Mouse (Mus musculus) cerebellum, adult 2 months (tissue): ENCODE measurements around the gene Shf. TPM values are rescaled to one million over a fixed set of nuclear protein-coding genes. Genes with fewer than 3 reads are reported as not detected.
"Not testable (repeated sequence)": the region's sequence is repeated elsewhere in the genome, so short reads cannot be mapped to it uniquely, and the experiment has no call there.

Source experiments
- DNase-seq, 2 experiments: peaks; one replicate each; pipeline ENCODE4 v3.0.0; 2021
- H3K27ac ChIP-seq: fragments of 200-500 bp; 2 replicates; pipeline ENCODE4 v1.5.1; 2012; ENCODE audit warnings: low read length, control low read depth, inconsistent platforms; ENCODE audit not compliant: insufficient read depth
- H3K27me3 ChIP-seq: fragments of 200-500 bp; 2 replicates; pipeline ENCODE4 v1.6.1; 2012; ENCODE audit warnings: inconsistent platforms, mild to moderate bottlenecking, low read length, moderate library complexity; ENCODE audit not compliant: control insufficient read depth, insufficient read depth
- H3K4me1 ChIP-seq: fragments of 200-500 bp; 2 replicates; pipeline ENCODE4 v1.6.1; 2011; ENCODE audit warnings: low read length; ENCODE audit not compliant: control insufficient read depth, insufficient read depth
- H3K4me3 ChIP-seq: fragments of 200-500 bp; replicated peaks from 2 replicates; pipeline ENCODE3; 2011; ENCODE audit warnings: mild to moderate bottlenecking, low read depth, low read length, control low read depth; ENCODE audit not compliant: insufficient read depth
- CTCF ChIP-seq: fragments of 200-500 bp; IDR thresholded peaks from 2 replicates; pipeline ENCODE4 v1.5.1; 2011; ENCODE audit warnings: low read depth, mild to moderate bottlenecking, control low read depth, low read length, moderate library complexity, borderline replicate concordance; ENCODE audit not compliant: insufficient read depth
- POLR2A ChIP-seq: fragments of 200-500 bp; IDR thresholded peaks from 2 replicates; pipeline ENCODE4 v1.6.1; 2011; ENCODE audit warnings: low read length, control low read depth, borderline replicate concordance; ENCODE audit not compliant: insufficient read depth
- WGBS: fragments of 180-500 bp; shearing (Covaris S2); methylation state at CpG from one replicate; pipeline ENCODE4 v1.1.7; 2018; 5-methylcytosine and 5-hydroxymethylcytosine counted together
- polyA plus RNA-seq: library from polyadenylated mRNA; depleted of rRNA; stranded (reverse); fragments of >200 nt; gene quantifications from 2 replicates; pipeline ENCODE4 v1.2.3, GENCODE M21; 2012

Shf gene
- polyA plus RNA-seq, 1 experiment = 344 TPM

DNA sequence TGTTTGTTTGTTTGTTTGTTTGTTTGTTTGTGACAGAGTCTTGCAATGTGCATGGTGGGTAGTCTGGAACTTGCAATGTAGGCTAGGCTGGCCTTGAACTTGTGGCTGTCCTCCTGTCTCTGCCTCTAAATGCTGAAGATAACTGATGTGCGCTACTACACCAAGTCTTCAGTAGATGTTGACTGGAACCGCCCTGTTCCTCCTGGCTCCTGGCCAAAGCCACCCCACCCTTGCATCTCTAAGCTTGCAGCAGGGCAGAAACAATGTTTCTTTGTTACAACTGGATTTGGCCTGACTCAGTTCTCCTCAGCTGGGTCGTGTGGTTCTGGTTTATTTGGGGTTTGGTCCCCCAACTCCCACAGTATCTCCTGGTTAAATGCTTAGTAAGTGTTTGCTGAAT, 34.8 kb downstream of the Shf start:
- no peak overlapping the region for H3K4me3 ChIP-seq
- no peak overlapping the region for H3K27ac ChIP-seq
- TF ChIP-seq CTCF (no peak), POLR2A (no peak)
- 30% methylated on average over 3 of the region's 3 CpGs for WGBS
- no peaks in the 10 kb centered on the region; the same call in 1 of the 2 replicates for H3K27me3 ChIP-seq
- no peaks in the 10 kb centered on the region for H3K4me1 ChIP-seq
- DNase-seq = no peak

DNA sequence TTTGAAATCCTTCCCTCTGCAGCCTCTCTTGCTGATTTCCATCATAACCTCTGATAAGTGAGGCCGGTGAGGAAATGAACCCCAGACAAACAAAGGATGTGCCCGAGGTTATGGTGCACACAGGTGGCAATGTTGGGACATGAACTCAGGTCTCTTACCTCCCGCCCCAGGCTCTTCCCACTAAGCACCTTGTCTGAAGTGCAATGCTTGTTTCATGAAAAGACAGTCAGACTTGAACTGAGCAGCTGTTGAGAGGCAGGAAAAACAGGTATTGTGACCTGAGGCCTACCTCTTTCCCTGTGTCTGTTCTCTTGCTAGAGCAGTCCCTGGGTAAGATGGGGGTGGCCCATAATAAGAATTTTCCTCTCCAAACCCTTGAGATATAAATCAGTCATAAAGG, 36.7 kb downstream of the Shf start:
- Histone ChIP-seq H3K4me3 (no peak overlapping the region), H3K27me3 (no peaks in the 10 kb centered on the region), H3K4me1 (no peaks in the 10 kb centered on the region), H3K27ac (no peak overlapping the region)
- no peak for TF ChIP-seq POLR2A
- no peak for TF ChIP-seq CTCF
- WGBS = 91% methylated on average over 3 of the region's 3 CpGs
- DNase-seq = no peak

DNA sequence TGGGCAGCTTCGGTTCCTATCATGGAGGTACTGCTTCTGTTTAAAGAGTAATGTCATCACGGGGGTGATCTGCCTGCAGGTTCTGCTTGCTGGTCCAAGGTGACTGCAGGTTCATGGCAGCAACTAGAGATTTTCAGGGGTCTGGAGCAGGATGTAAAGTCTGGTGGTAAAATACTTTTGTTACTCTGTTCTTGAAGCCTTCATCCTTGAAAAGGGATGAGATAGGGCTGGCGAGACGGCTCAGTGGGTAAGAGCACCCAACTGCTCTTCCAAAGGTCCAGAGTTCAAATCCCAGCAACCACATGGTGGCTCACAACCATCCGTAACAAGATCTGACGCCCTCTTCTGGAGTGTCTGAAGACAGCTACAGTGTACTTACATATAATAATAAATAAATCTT, 38.6 kb downstream of the Shf start:
- not testable (repeated sequence) for DNase-seq, H3K4me3 ChIP-seq, H3K4me1 ChIP-seq, H3K27ac ChIP-seq, H3K27me3 ChIP-seq
- 83% methylated on average over 6 of the region's 6 CpGs for WGBS

DNA sequence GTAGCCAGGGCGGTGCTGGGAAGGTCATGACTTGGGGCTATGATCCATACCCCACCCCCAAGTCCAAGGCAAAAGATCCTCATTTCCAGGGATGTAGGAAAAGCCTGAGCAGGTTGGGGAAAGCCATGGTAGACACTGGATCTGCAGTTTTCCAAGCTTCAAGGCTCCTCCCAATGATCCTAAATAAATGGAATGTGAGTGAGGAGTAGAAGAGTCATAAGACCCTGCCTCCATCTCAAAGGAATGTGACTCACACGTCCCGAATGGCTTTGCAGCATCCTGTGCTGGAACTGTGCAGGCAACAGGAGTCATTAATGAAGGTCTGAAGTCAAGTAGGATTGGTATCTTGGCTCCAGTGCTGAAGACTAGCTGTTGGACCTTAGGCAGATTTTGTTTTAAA, 41.0 kb downstream of the Shf start:
- no peak overlapping the region for H3K27ac ChIP-seq
- no peak for TF ChIP-seq CTCF
- TF ChIP-seq POLR2A = no peak
- no peak overlapping the region for H3K4me3 ChIP-seq
- H3K4me1 ChIP-seq = no peaks in the 10 kb centered on the region
- no peak for DNase-seq
- 84% methylated on average over 3 of the region's 3 CpGs for WGBS
- no peaks in the 10 kb centered on the region for H3K27me3 ChIP-seq

DNA sequence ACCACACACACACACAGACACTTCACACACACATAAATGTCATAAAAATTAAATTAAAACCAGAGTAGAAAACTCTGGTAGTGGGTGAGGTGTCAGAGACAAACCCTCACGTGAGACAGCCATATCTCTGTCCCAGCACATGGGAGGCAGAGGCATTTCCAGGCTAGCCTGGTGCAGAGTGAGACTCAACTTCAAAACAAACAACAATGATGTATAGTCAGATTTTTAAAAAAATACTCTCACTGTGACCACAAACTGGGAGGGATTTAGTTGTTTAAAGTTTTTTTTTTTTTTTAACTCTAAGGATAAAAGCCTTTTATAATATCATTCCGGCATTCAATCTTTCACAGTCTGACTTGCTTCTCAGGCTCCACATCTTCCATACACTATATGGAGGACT, 43.6 kb downstream of the Shf start:
- Histone ChIP-seq H3K27me3 (no peaks in the 10 kb centered on the region), H3K27ac (no peak overlapping the region), H3K4me3 (no peak overlapping the region), H3K4me1 (no peaks in the 10 kb centered on the region)
- no peak for TF ChIP-seq CTCF
- TF ChIP-seq POLR2A = no peak
- WGBS = 74% methylated on average over 2 of the region's 2 CpGs
- DNase-seq = no peak

DNA sequence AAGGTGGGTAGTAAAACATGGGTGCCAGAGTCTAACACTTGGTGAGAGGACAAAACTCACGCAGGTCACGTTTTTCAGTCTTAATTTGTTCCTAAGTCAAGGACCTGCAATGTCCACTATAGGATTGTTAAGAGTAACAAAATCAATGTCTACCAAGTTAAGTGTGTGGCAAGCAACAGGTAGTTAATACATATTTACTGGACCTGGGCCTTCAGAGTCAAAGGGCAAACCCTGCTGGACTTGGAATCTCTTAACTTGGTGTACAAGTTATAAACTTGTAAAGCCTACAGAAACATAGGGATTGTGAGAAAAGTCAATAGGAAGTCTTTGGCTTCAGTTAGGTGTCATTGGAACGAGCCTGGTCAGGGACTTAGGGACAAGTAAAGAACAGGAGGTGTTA, 44.4 kb downstream of the Shf start:
- 65% methylated on average over 3 of the region's 3 CpGs for WGBS
- no peak for TF ChIP-seq POLR2A
- no peak for TF ChIP-seq CTCF
- DNase-seq = no peak
- H3K4me3 ChIP-seq = no peak overlapping the region
- H3K4me1 ChIP-seq = no peaks in the 10 kb centered on the region
- H3K27ac ChIP-seq = no peak overlapping the region
- no peaks in the 10 kb centered on the region for H3K27me3 ChIP-seq

DNA sequence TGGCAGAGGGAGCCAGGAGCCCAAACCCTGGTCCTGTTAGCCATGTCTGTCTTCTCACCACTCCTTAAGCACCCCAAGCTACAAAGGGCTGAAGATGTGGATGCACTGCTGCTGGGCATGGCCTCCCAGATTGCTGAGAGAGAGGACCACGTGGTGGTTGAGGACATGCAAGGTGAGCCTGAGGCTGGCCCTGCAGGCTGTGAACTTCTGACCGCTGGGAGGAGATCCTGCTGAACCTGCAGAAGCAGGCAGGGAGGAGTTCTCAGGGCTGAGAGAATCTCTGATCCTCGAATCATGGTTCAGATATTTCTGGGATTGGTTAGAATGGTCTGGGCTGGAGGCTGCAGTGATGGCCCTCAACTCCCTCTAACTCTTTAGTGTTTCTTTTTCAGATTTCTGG, 45.0 kb downstream of the Shf start:
- H3K27me3 ChIP-seq = no peaks in the 10 kb centered on the region

DNA sequence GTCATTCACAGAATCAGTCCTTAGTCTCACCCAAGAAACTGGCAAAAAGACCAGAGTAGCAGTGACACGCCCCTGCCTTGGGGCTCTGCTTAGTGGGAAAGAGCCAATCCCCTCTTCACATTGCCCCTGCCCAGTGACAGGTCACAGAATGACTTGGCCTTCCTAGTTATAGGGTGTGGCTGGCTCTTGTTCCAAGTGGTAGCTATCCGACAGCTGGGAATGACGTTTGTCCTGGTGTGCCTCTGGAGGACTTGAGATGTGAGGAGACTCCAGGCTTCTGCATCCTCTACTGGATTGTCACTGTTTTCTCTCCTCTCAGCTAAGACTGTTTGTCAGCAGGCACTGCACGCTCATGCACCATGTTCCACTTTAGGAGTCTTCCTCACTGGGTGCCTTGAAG, 51.6 kb downstream of the Shf start:
- TF ChIP-seq CTCF = no peak
- no peak for TF ChIP-seq POLR2A
- no peak overlapping the region for H3K27ac ChIP-seq

More for the DNA sequence above, 45.0 kb downstream of the Shf start:
- H3K27ac ChIP-seq = no peak overlapping the region
- 66% methylated on average over 3 of the region's 3 CpGs for WGBS
- H3K4me3 ChIP-seq = no peak overlapping the region
- H3K4me1 ChIP-seq = no peaks in the 10 kb centered on the region
- TF ChIP-seq POLR2A (no peak), CTCF (no peak)
- DNase-seq = no peak

DNA sequence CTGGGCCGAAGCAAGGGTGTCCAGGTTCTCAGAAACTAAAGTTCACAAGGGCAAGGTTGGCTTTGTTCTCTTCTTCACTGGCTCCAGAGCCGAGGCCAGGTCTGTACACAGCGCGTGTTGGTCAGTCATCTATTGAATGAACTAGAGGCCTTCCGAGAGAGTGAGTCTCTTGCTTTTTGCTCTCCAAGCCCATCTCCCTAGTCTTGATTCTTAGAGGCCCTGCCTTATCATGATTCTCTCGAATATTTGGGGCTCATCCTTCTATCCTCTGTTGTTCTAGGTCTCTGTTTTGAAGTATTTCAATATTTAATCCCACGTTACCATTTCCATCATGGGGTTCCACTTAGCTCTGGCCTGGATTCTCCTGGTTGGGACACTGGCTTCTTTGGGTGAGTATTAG, 53.6 kb downstream of the Shf start, which contains the start of gene Duox1:
TSS of gene Duox1 (plus strand) at position 301 of the 400 bp plus-strand sequence.
- no peak within 1 kb of the TSS for H3K27ac ChIP-seq
- no peaks in the 10 kb centered on the region for H3K4me1 ChIP-seq
- TF ChIP-seq CTCF (no peak), POLR2A (no peak)
- no peaks in the 10 kb centered on the region for H3K27me3 ChIP-seq
- 88% methylated on average over 7 of the region's 7 CpGs for WGBS
- DNase-seq = no peak
- no peak within 1 kb of the TSS for H3K4me3 ChIP-seq

More for the DNA sequence above, 51.6 kb downstream of the Shf start:
- Histone ChIP-seq H3K27me3 (no peaks in the 10 kb centered on the region), H3K4me3 (no peak overlapping the region), H3K4me1 (no peaks in the 10 kb centered on the region)
- WGBS = 72% methylated on average over 4 of the region's 4 CpGs
- no peak for DNase-seq
